Mouse (Mus musculus) hindbrain, postnatal 0 days (tissue): ENCODE data around the gene Gm13290. TPM values are rescaled to one million over a fixed set of nuclear protein-coding genes. Genes with fewer than 3 reads are reported as not detected.
A peak's percentile ranks its signal among the peaks of the same experiment; 100 is the strongest.
"Not testable (repeated sequence)": the region's sequence is repeated elsewhere in the genome, so short reads cannot be mapped to it uniquely, and the experiment has no call there.

Source experiments
- ATAC-seq: fragments of 200-750 bp; cut with Nextera tagmentation; 2 replicates; pipeline ENCODE4 v1.8.0; 2017; ENCODE audit warnings: mild to moderate bottlenecking, moderate TSS enrichment, moderate library complexity
- DNase-seq: peaks from one replicate; pipeline ENCODE4 v3.0.0-alpha.2; 2015; ENCODE audit warnings: low spot score
- H3K27ac ChIP-seq: fragments of 300-500 bp; sonication (generic); 2 replicates; pipeline ENCODE4 v1.5.1; 2014; ENCODE audit warnings: mild to moderate bottlenecking
- H3K27me3 ChIP-seq: fragments of 300-500 bp; sonication (generic); 2 replicates; pipeline ENCODE4 v1.6.1; 2014; ENCODE audit warnings: low read length, mixed read lengths; ENCODE audit not compliant: insufficient read depth
- H3K36me3 ChIP-seq: fragments of 300-500 bp; sonication (generic); 2 replicates; pipeline ENCODE4 v1.6.1; 2014; ENCODE audit warnings: low read length, mixed read lengths; ENCODE audit not compliant: insufficient read depth
- H3K4me1 ChIP-seq: fragments of 300-500 bp; sonication (generic); 2 replicates; pipeline ENCODE4 v1.6.1; 2014; ENCODE audit warnings: antibody characterized with exemption, low read length, mixed read lengths; ENCODE audit not compliant: insufficient read depth
- H3K4me2 ChIP-seq: fragments of 300-500 bp; sonication (generic); 2 replicates; pipeline ENCODE4 v1.6.1; 2014; ENCODE audit warnings: low read depth, mild to moderate bottlenecking, low read length, moderate library complexity, mixed read lengths
- H3K4me3 ChIP-seq: fragments of 300-500 bp; sonication (generic); 2 replicates; pipeline ENCODE4 v1.5.1; 2014; ENCODE audit warnings: low read length
- H3K9ac ChIP-seq: fragments of 300-500 bp; sonication (generic); replicated peaks from 2 replicates; pipeline ENCODE4 v1.6.1; 2014; ENCODE audit warnings: mild to moderate bottlenecking, low read length, moderate library complexity, mixed read lengths
- H3K9me3 ChIP-seq: fragments of 300-500 bp; sonication (generic); 2 replicates; pipeline ENCODE4 v1.6.1; 2016; ENCODE audit warnings: low read length, mixed read lengths
- CTCF ChIP-seq: IDR thresholded peaks from 2 replicates; pipeline ENCODE4 v1.5.1; 2016; ENCODE audit warnings: antibody characterized with exemption, control low read depth, low read depth
- WGBS: fragments of 180-500 bp; shearing (Covaris S2); extraction: QIAGEN DNeasy Blood & Tissue Kit; methylation state at CpG from one replicate; pipeline ENCODE4 v1.1.7; 2014; 5-methylcytosine and 5-hydroxymethylcytosine counted together
- polyA plus RNA-seq: library from polyadenylated mRNA; unstranded; fragments of >200 nt; fragmentation: Nextera tagmentation; extraction: Ambion mirVana; gene quantifications from 2 replicates; pipeline ENCODE4 v1.2.1, GENCODE M21; 2015
- total RNA-seq: library from RNA; depleted of rRNA; stranded (reverse); fragments of >200 nt; gene quantifications from 2 replicates; pipeline ENCODE4 v1.2.3, GENCODE M21; 2014

The Gm13290 gene
- total and polyA plus RNA-seq, 2 experiments from 2014 or later: not detected

DNA sequence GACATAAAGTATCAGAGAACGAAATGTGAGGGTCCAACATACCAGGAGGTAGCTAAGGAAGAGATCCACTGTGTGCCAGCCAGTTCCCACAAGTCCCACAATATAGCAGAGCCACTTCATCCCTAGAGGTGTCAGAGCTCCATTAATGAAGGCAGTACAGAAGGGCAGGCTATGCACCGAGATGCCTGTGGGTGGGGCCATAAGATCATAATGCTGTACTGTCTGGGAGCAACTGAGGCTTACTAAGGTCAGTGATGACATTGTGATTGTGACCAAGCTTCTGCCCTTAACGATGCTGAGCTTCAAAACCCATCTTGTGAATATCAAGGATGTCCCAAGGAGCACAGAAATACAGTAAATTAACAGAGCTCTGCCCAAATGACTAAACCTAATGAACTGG is 29.4 kb upstream of the Gm13290 start:
- Histone ChIP-seq H3K9ac (no peak overlapping the region), H3K9me3 (no peaks in the 10 kb centered on the region), H3K4me3 (no peak overlapping the region), H3K4me2 (no peak overlapping the region), H3K27ac (no peak overlapping the region), H3K36me3 (no peaks in the 10 kb centered on the region), H3K27me3 (no peaks in the 10 kb centered on the region), H3K4me1 (no peaks in the 10 kb centered on the region)
- WGBS: 79% methylated on average over 3 of the region's 3 CpGs
- DNase-seq (no peak), ATAC-seq (no peak)
- TF ChIP-seq CTCF: no peak

DNA sequence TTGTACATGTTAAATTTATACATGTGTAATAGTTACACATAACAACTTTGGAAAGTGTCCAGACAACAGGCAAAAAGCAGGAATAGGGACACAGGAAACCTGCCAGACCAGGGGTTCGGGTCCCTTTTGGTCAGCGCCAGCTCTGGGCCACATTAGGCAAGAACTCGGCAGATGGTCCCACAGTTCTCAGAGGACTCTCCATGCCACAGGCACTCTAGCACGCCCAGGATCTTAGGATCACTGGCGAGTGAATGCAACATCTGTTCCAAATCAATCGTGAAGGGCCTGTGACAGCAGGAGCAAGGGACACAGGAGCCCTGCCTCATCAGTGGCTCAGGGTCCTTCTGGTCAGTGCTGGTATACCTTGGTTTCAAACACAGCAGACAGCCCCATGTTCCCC is 23.7 kb upstream of the Gm13290 start:
- 63% methylated on average over 6 of the region's 6 CpGs for WGBS
- DNase-seq (no peak), ATAC-seq (no peak)
- Histone ChIP-seq H3K27ac (no peak overlapping the region), H3K27me3 (no peaks in the 10 kb centered on the region), H3K9me3 (no peaks in the 10 kb centered on the region), H3K9ac (no peak overlapping the region), H3K36me3 (no peaks in the 10 kb centered on the region), H3K4me1 (no peaks in the 10 kb centered on the region), H3K4me2 (no peak overlapping the region), H3K4me3 (no peak overlapping the region)
- TF ChIP-seq CTCF: no peak

DNA sequence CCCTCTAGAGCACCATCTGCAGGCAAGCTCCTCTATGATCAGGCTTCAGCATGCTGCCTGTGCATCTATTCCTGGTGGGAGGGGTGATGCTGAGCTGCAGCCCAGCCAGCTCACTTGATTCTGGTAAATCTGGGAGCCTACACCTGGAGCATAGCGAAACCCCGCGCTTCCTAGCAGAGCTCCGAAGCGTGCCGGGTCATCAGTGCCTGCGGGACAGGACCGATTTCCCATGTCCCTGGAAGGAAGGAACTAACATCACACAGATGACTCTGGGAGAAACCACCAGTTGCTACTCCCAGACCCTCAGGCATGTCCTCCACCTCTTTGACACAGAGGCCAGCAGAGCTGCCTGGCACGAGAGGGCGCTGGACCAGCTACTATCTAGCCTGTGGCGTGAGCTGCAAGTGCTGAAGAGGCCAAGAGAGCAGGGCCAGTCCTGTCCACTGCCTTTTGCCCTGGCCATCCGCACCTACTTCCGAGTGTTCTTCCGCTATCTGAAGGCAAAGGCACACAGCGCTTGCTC is 18.8 kb upstream of the Gm13290 start, which contains the start of gene Gm13271:
Gene Gm13271 (plus strand): TSS at position 51 of the 523 bp plus-strand sequence.
- 77% methylated on average over 13 of the region's 15 CpGs for WGBS

DNA sequence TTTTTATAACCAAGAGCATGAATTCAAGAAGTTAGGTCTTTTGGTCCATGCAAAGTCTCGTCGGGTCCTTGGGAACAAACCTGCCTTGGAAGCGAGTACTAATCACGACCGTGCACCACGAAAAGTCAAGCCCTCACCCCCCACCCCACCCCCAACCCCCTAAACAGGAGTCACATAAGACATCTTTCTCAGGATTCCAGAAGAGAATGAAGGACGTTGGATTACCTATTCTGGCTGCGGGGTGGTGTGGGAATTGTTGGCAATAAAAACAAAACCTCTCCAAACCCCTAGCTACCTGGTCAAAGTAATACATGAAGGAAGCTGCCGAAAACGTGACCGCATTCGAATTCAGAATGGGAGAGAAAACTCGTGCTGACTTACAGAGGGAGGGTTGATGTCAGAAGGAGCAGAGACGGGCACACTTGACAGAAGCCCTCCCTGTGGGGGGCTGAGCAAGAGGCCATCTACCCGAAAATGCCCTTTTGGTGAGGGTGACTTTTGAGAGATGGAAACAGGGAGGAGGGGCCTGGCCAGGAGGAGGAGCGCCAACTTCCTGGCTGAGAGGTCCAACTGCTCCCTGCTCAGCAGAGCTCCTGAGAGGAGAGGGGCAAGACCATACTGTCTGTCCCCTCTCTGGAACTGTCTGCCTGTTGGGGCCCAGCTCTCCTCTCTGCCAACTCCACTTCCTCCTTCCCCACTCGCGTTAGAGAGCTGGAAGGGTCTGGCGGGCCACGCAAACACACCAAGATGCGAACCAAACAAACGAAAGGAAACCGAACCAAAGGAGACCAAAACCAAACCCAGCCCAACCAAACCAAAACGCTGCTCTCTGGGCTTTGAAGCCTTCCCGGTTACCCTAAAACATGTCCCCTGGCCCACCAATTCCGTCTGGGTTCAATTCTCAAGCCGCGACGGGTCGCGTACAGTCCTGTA is 16.8 kb upstream of the Gm13290 start:
- not testable (repeated sequence) for H3K4me1 ChIP-seq, H3K9me3 ChIP-seq, ATAC-seq, H3K36me3 ChIP-seq, H3K27me3 ChIP-seq
- 12% methylated on average over 28 of the region's 31 CpGs for WGBS
- Histone ChIP-seq H3K9ac (peak overlapping the region; percentile 37), H3K4me2 (peak overlapping the region; percentile 63), H3K27ac (peak overlapping the region; percentile 78), H3K4me3 (peak overlapping the region; percentile 41)
- peak; percentile 1 for DNase-seq

More for the DNA sequence above, 18.8 kb upstream of the Gm13290 start, which contains the start of gene Gm13271:
- ATAC-seq, H3K27me3 ChIP-seq, H3K4me1 ChIP-seq, H3K27ac ChIP-seq, DNase-seq, H3K9me3 ChIP-seq, H3K4me2 ChIP-seq, H3K36me3 ChIP-seq, H3K9ac ChIP-seq, H3K4me3 ChIP-seq: not testable (repeated sequence)

GRCm38 (mm10) chr4:88757628-88758031 is 16.0 kb upstream of the Gm13290 start:
- 0% methylated on average over 19 of the region's 21 CpGs for WGBS
- H3K9ac ChIP-seq, H3K4me1 ChIP-seq, H3K27me3 ChIP-seq, H3K36me3 ChIP-seq, H3K9me3 ChIP-seq: not testable (repeated sequence)
- DNase-seq (peak; percentile 92), ATAC-seq (peak; percentile 100)
- TF ChIP-seq CTCF: peak; percentile 81
- H3K4me3 ChIP-seq: peak overlapping the region; percentile 41
- H3K4me2 ChIP-seq: peak overlapping the region; percentile 63
- peak overlapping the region; percentile 78; the same call in 1 of the 2 replicates for H3K27ac ChIP-seq

DNA sequence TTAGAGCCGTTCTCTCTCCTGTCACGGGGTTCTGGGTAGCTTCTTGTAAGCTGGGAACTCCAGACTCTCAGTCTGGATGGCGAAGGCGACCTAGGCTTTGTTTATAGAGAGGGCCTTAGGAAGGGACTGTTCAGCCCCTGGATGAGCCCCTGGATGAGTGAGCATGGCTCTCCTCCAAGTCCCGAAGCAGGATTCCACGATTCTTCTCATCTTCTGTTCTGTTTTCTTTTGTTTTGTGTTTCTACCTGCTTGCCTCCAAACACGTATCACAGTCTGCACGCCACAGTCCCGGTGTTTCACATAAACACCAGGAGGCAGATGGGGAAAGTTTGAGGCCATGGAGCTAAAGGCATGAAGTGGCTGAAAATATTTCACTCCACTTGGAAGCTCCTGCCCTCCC is 14.9 kb upstream of the Gm13290 start:
- H3K9me3 ChIP-seq, ATAC-seq, DNase-seq, H3K4me3 ChIP-seq, H3K4me2 ChIP-seq, H3K36me3 ChIP-seq, H3K27ac ChIP-seq, H3K27me3 ChIP-seq, H3K4me1 ChIP-seq, H3K9ac ChIP-seq: not testable (repeated sequence)
- WGBS: 89% methylated on average over 9 of the region's 9 CpGs

- not testable (repeated sequence) for H3K4me1 ChIP-seq, ATAC-seq, DNase-seq, H3K9me3 ChIP-seq, H3K27me3 ChIP-seq, H3K27ac ChIP-seq, H3K36me3 ChIP-seq, H3K9ac ChIP-seq
- Histone ChIP-seq H3K4me3 (peak within 1 kb of the TSS; percentile 25), H3K4me2 (peak within 1 kb of the TSS; percentile 50)
- 23% methylated on average over 6 of the region's 14 CpGs for WGBS
Observed at GRCm38 (mm10) chr4:88759610-88760268, 13.9 kb upstream of the Gm13290 start, which contains the start of gene Gm13283. TSS of gene Gm13283 (plus strand) at chr4:88760119.
